Mouse (Mus musculus) thymus, adult 2 months (tissue): ENCODE measurements around the gene Lsg1.

Experiments used
- CTCF ChIP-seq: fragments of 200-500 bp; IDR thresholded peaks from 2 replicates; pipeline ENCODE4 v1.5.1; 2012; ENCODE audit warnings: mild to moderate bottlenecking, control low read depth, low read length, moderate library complexity, borderline replicate concordance; ENCODE audit not compliant: control insufficient read depth, poor library complexity, insufficient read depth; ENCODE audit errors: extremely low read depth
- POLR2A ChIP-seq: fragments of 200-500 bp; IDR thresholded peaks from 2 replicates; pipeline ENCODE4 v1.6.1; 2012; ENCODE audit warnings: mild to moderate bottlenecking, low read length, control low read depth, moderate library complexity; ENCODE audit not compliant: control insufficient read depth, poor library complexity, insufficient read depth; ENCODE audit errors: extremely low read depth

GRCm38 (mm10) chr16:30580765-30581164 is 6.6 kb downstream of the Lsg1 start:
- TF ChIP-seq CTCF (no peak), POLR2A (no peak)
